Mouse (Mus musculus): ENCODE data around the gene Zfp362. TPM values are rescaled to one million over a fixed set of nuclear protein-coding genes. Genes with fewer than 3 reads are reported as not detected.

Zfp362 gene
- total RNA-seq, 2 experiments from 2014 or later, result 33.7 to 36.5 TPM

GRCm38 (mm10) chr4:128760029-128760428 lies 45.8 kb downstream of the Zfp362 start:
- no peak for DNase-seq

GRCm38 (mm10) chr4:128759214-128759613 lies 46.6 kb downstream of the Zfp362 start:
- no peak for DNase-seq

GRCm38 (mm10) chr4:128755900-128756299 lies 49.9 kb downstream of the Zfp362 start:
- no peak for DNase-seq

- DNase-seq, result no peak
Measured at GRCm38 (mm10) chr4:128755064-128755463, 50.8 kb downstream of the Zfp362 start, which contains the start of gene A3galt2. A3galt2 (plus strand) TSS chr4:128755364.

GRCm38 (mm10) chr4:128753571-128753970 lies 52.3 kb downstream of the Zfp362 start:
- no peak for DNase-seq

- no peak for DNase-seq
Measured at GRCm38 (mm10) chr4:128752031-128752757, 53.7 kb downstream of the Zfp362 start.

- no peak for DNase-seq
Measured at GRCm38 (mm10) chr4:128751006-128751405, 54.8 kb downstream of the Zfp362 start.

GRCm38 (mm10) chr4:128748309-128748708 lies 57.5 kb downstream of the Zfp362 start:
- peak; percentile 76 for DNase-seq

GRCm38 (mm10) chr4:128747614-128748270 lies 58.1 kb downstream of the Zfp362 start:
- peak; percentile 75 for DNase-seq

GRCm38 (mm10) chr4:128745160-128745559 lies 60.7 kb downstream of the Zfp362 start:
- no peak for DNase-seq

- peak; percentile 50 for DNase-seq
Measured at GRCm38 (mm10) chr4:128743031-128743626, 62.7 kb downstream of the Zfp362 start.

GRCm38 (mm10) chr4:128742379-128742970 lies 63.4 kb downstream of the Zfp362 start:
- DNase-seq, result no peak

GRCm38 (mm10) chr4:128741906-128742305 lies 63.9 kb downstream of the Zfp362 start:
- no peak for DNase-seq

- no peak for DNase-seq
Measured at GRCm38 (mm10) chr4:128740878-128741277, 65.0 kb downstream of the Zfp362 start.

GRCm38 (mm10) chr4:128737825-128738610 lies 67.8 kb downstream of the Zfp362 start:
- no peak for DNase-seq

- DNase-seq, result no peak
Measured at GRCm38 (mm10) chr4:128737137-128737589, 68.7 kb downstream of the Zfp362 start.

GRCm38 (mm10) chr4:128734721-128735671 lies 70.8 kb downstream of the Zfp362 start:
- peak; percentile 37 for DNase-seq

GRCm38 (mm10) chr4:128734217-128734616 lies 71.6 kb downstream of the Zfp362 start:
- peak; percentile 80 for DNase-seq

GRCm38 (mm10) chr4:128733496-128733895 lies 72.3 kb downstream of the Zfp362 start:
- DNase-seq, result peak; percentile 52

GRCm38 (mm10) chr4:128732794-128733193 lies 73.1 kb downstream of the Zfp362 start:
- DNase-seq, result peak; percentile 54

GRCm38 (mm10) chr4:128730271-128730670 lies 75.6 kb downstream of the Zfp362 start:
- no peak for DNase-seq

All from adrenal gland, postnatal 10 days (tissue).